Mouse (Mus musculus) small intestine, adult 2 months (tissue): ENCODE measurements around the gene Gpr34.

Experiments
- CTCF ChIP-seq: fragments of 200-500 bp; IDR thresholded peaks from 2 replicates; pipeline ENCODE4 v1.5.1; 2012; ENCODE audit warnings: low read depth, mild to moderate bottlenecking, control low read depth, inconsistent platforms, low read length, moderate library complexity, mixed read lengths; ENCODE audit not compliant: insufficient replicate concordance, insufficient read length; ENCODE audit errors: extremely low read depth
- POLR2A ChIP-seq: fragments of 200-500 bp; IDR thresholded peaks from 2 replicates; pipeline ENCODE4 v1.6.1; 2012; ENCODE audit warnings: low read depth, mild to moderate bottlenecking, control low read depth, inconsistent platforms, low read length, moderate library complexity

GRCm38 (mm10) chrX:13661063-13661462 lies 29.2 kb downstream of the Gpr34 start, which contains the start of gene Gpr82:
- no peak for TF ChIP-seq CTCF
- no peak for TF ChIP-seq POLR2A
